Mouse (Mus musculus): ENCODE measurements around the gene Rbfox2.

DNA sequence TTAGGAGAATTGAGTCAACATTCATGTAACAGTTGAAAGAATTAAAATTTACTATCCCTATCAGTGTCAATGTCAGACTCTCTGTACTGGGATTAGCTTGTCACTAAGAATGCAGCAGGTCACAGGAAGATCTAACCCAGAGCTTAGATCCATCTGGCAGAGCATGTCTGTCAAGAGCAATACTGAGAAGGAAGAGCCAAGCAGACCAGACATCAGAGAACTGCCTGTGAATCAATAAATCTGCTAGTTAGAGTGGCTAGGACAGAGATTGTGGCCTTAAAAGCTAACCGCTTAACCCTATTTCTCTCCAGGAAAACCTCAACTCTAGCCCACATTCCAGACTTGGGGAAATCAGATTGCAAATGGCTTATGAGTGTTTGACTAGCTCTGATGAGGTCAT lies 220.3 kb downstream of the Rbfox2 start:
- TF ChIP-seq EP300 (IDR thresholded peaks at IDR 0.05; ENCODE audit: low read depth), result no peak
- TF ChIP-seq CTCF (IDR thresholded peaks at IDR 0.05; ENCODE audit: low read depth), result no peak

All from liver, embryonic 14.5 days (tissue).